Mouse (Mus musculus) olfactory bulb, adult 2 months (tissue): ENCODE data around the gene Ring1. TPM values are rescaled to one million over a fixed set of nuclear protein-coding genes. Genes with fewer than 3 reads are reported as not detected.

Experiments used
- H3K27ac ChIP-seq: fragments of 200-500 bp; 2 replicates; pipeline ENCODE4 v1.5.1; 2012; ENCODE audit warnings: low read depth, low read length; ENCODE audit not compliant: insufficient read depth
- H3K4me1 ChIP-seq: fragments of 200-500 bp; 2 replicates; pipeline ENCODE4 v1.6.1; 2012; ENCODE audit warnings: low read length; ENCODE audit not compliant: control insufficient read depth, insufficient read depth
- H3K4me3 ChIP-seq: fragments of 200-500 bp; 2 replicates; pipeline ENCODE4 v1.5.1; 2012; ENCODE audit warnings: mild to moderate bottlenecking, low read depth, low read length, moderate library complexity; ENCODE audit not compliant: insufficient read depth
- CTCF ChIP-seq: fragments of 200-500 bp; IDR thresholded peaks from 2 replicates; pipeline ENCODE4 v1.5.1; 2012; ENCODE audit warnings: low read depth, mild to moderate bottlenecking, low read length, moderate library complexity; ENCODE audit not compliant: insufficient read depth
- POLR2A ChIP-seq: fragments of 200-500 bp; IDR thresholded peaks from 2 replicates; pipeline ENCODE4 v1.6.1; 2012; ENCODE audit warnings: mild to moderate bottlenecking, low read depth, low read length, moderate library complexity; ENCODE audit not compliant: insufficient read depth
- WGBS: fragments of 180-500 bp; shearing (Covaris S2); methylation state at CpG from one replicate; pipeline ENCODE4 v1.1.7; 2018; 5-methylcytosine and 5-hydroxymethylcytosine counted together
- polyA plus RNA-seq: library from polyadenylated mRNA; stranded (reverse); fragments of >200 nt; gene quantifications from 2 replicates; pipeline ENCODE4 v1.2.4, GENCODE M21; 2012; ENCODE audit warnings: low replicate concordance; ENCODE audit not compliant: missing spikeins, insufficient read depth, insufficient read length

Gene Ring1
- polyA plus RNA-seq, 1 experiment: not detected

DNA sequence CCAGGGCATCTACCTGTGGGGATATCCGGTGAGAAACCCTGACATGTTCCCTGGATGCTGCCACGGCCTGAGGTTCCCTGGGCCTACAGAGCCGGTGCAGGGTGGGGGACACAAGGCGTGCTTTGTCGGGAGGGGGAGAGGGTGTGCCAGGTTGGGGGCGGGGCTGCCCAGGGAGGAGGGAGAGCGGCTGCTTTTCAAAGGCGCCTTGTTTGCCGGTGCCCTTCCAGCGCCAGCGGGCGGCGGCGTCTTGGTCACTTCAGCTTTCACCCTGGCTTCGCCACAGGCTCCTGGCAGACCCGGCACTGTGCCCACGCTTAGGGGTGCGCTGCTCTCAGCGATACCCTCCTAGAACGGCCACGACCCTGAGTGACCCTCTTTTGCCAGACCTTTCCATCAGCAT is 14.0 kb upstream of the Ring1 start:
- WGBS: 5% methylated on average over 21 of the region's 21 CpGs
- Histone ChIP-seq H3K4me3 (peak overlapping the region; percentile 19), H3K27ac (peak overlapping the region; percentile 31; the same call in 1 of the 2 replicates)

DNA sequence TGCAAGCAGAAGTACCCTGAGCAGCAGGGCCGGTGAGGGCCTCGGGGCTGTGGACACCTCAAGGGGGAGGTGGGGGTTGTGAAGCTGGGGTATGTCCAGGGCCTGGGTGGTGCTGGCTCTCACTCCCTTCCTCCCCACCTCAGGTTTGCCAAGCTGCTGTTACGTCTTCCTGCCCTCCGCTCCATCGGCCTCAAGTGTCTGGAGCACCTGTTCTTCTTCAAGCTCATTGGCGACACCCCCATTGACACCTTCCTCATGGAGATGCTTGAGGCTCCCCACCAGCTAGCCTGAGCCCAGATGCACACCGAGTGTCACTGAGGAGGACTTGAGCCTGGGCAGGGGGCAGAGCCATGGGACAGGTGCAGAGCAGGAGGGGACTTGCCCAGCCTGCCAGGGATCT is 12.8 kb upstream of the Ring1 start:
- TF ChIP-seq CTCF (no peak), POLR2A (no peak)
- 95% methylated on average over 7 of the region's 7 CpGs for WGBS
- peaks cover 56% of the 10 kb centered on the region for H3K4me1 ChIP-seq
- no peak overlapping the region for H3K4me3 ChIP-seq
- H3K27ac ChIP-seq: no peak overlapping the region

More for the DNA sequence above, 14.0 kb upstream of the Ring1 start:
- TF ChIP-seq CTCF (no peak), POLR2A (no peak)
- H3K4me1 ChIP-seq: peaks cover 47% of the 10 kb centered on the region

DNA sequence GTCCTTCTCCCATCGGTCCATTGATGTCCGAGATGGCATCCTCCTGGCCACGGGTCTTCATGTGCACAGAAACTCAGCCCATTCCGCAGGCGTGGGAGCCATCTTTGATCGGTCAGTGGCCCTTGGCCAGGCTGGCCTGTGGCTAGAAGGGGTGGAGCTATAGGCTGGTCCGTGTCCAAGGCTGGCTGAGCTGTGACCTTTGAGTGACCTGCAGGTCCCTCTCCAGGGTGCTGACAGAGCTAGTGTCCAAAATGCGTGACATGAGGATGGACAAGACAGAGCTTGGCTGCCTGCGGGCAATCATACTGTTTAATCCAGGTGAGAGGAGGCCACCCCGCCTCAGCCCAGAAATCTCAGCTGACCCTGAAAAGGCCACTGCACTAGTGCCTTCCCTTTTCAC is 12.2 kb upstream of the Ring1 start:
- H3K27ac ChIP-seq: no peak overlapping the region
- H3K4me3 ChIP-seq: no peak overlapping the region
- TF ChIP-seq CTCF (no peak), POLR2A (no peak)
- WGBS: 86% methylated on average over 10 of the region's 10 CpGs
- peaks cover 55% of the 10 kb centered on the region for H3K4me1 ChIP-seq

DNA sequence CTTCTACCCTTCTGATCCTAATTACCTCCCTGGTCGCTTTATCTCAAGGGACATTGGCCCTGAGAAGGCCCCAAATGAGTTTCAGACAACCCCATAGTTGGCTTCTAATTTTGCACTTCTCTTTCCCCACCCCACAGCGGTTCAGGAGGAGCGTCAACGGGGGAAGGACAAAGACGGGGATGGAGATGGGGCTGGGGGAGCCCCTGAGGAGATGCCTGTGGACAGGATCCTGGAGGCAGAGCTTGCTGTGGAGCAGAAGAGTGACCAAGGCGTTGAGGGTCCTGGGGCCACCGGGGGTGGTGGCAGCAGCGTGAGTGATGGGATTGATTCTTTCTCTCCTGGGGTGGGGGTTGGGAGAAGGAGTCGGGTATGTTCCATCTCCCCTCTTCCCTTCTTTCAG is 11.0 kb upstream of the Ring1 start:
- 85% methylated on average over 9 of the region's 9 CpGs for WGBS
- no peak overlapping the region for H3K4me3 ChIP-seq
- H3K27ac ChIP-seq: no peak overlapping the region
- TF ChIP-seq POLR2A (no peak), CTCF (no peak)
- peaks cover 50% of the 10 kb centered on the region for H3K4me1 ChIP-seq

DNA sequence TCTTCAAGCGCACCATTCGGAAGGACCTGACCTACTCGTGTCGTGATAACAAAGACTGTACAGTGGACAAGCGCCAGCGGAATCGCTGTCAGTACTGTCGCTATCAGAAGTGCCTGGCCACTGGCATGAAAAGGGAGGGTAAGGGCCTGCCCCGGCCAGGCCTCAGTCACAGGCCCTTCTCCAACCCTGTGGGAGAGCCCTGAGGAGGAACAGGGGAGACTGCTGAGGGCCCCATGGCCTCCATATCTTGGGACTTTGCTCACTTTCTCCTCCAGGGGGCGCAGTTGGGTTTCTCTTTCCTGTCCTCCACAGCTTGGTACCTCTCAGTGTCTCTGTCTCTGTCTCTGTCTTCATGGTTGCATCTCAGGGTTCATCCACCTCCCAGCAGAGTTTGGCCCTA is 9.6 kb upstream of the Ring1 start:
- H3K4me1 ChIP-seq: peaks cover 51% of the 10 kb centered on the region
- no peak overlapping the region for H3K27ac ChIP-seq
- TF ChIP-seq CTCF (peak; percentile 75), POLR2A (no peak)
- WGBS: 68% methylated on average over 10 of the region's 10 CpGs
- no peak overlapping the region for H3K4me3 ChIP-seq

DNA sequence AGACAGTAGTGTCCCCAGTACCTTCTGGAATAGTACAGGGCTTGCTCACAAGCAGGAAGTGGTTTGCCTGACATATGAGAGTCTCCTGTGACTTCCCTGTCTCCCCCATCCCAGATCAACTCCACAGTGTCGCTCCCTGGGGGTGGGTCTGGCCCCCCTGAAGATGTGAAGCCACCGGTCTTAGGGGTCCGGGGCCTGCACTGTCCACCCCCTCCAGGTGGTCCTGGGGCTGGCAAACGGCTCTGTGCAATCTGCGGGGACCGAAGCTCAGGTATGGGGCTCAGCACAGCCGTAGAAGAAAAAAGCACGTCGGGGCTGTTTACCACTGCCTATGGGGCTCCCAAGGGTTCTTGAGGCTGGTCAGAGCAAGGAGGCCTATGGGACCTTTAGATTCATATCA is 9.0 kb upstream of the Ring1 start:
- Histone ChIP-seq H3K4me3 (no peak overlapping the region), H3K27ac (no peak overlapping the region)

DNA sequence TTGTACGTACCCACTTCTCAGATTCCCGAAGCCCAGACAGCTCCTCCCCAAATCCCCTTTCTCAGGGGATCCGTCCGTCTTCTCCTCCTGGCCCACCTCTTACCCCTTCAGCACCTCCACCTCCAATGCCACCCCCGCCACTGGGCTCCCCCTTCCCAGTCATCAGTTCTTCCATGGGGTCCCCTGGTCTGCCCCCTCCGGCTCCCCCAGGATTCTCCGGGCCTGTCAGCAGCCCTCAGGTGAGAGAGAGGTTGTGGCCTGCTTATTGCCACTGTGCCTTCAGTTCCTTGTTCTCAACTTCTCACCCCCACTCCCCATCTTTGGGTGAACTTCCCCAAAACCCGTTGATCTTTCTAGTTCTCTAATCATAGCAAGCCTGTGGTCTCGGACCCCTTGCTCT is 8.3 kb upstream of the Ring1 start:
- Histone ChIP-seq H3K4me3 (peak overlapping the region; percentile 59), H3K4me1 (peaks cover 49% of the 10 kb centered on the region), H3K27ac (no peak overlapping the region)
- TF ChIP-seq CTCF (no peak), POLR2A (no peak)
- 49% methylated on average over 9 of the region's 9 CpGs for WGBS

More for the DNA sequence above, 9.0 kb upstream of the Ring1 start:
- TF ChIP-seq POLR2A (no peak), CTCF (no peak)
- peaks cover 50% of the 10 kb centered on the region for H3K4me1 ChIP-seq
- WGBS: 90% methylated on average over 9 of the region's 9 CpGs

DNA sequence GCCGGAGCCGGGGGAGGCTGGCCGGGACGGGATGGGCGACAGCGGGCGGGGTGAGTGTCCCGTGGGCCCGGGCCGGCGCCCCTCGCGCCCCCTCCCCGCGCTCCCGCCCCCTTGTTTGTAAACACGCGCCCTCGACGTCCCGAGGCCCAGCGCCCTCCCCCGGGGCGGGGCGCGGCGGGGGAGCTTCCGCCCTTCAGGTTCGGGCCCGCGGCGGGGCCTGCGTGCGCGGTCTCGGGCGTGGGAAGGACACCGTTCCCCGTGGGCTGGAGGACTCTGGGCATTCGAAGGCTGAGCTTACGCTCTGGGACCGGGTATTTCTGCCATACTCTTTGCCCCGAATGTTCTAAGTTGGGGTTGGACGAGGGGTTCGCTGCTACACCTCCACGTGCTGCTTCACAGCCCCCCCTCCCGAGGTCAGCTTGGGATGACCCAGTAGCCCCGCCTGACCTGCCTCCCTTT is 7.7 kb upstream of the Ring1 start:
- Histone ChIP-seq H3K4me3 (peak overlapping the region; percentile 59), H3K27ac (peak overlapping the region; percentile 36; the same call in 1 of the 2 replicates), H3K4me1 (peaks cover 47% of the 10 kb centered on the region)
- TF ChIP-seq CTCF (no peak), POLR2A (no peak)
- WGBS: under 1% methylated on average over 43 of the region's 48 CpGs

DNA sequence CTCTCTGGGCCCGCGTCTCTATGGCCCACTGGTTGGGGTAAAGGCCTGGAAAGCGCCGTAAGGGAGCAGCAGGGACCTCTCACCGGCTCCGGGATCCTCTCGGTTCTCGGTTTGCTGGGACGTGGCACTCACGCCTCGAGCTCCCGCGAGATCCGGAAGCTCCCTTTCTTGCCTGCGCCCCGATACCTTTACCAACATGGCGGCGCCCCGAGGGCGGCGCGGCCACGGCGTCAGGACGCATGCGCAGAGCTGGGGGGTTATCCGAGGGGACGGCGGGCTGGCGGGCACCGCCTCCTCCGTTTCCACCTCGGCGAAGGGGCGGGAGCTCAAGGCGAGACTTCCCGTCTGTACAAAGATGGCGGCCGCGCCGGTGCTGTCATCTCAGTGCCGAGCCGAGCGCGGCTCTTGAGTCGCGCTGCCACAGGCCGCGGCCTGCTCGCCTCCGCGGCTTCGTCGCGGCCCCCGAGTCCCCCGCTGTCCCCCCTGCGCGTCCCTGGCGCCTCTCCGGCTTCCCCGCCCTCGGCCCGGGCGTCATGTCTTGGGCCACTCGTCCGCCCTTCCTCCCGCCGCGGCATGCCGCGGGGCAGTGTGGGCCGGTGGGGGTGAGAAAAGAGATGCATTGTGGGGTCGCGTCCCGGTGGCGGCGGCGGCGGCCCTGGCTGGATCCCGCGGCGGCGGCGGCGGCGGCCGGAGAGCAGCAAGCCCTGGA is 7.1 kb upstream of the Ring1 start, which contains the start of the genes Slc39a7 and Rxrb:
Slc39a7 (minus strand) TSS at position 218 of the 709 bp plus-strand sequence.
Rxrb (plus strand) TSS at position 348 of the 709 bp plus-strand sequence.
- Histone ChIP-seq H3K4me1 (peaks cover 50% of the 10 kb centered on the region), H3K27ac (peak within 1 kb of the TSS; percentile 36; the same call in 1 of the 2 replicates), H3K4me3 (peak within 1 kb of the TSS; percentile 59)
- under 1% methylated on average over 83 of the region's 88 CpGs for WGBS
- TF ChIP-seq CTCF: no peak
- peak; percentile 51 for TF ChIP-seq POLR2A
